Mouse (Mus musculus) olfactory bulb, adult 2 months (tissue): ENCODE measurements around the gene Pkn2.

Source experiments
- CTCF ChIP-seq: fragments of 200-500 bp; IDR thresholded peaks from 2 replicates; pipeline ENCODE4 v1.5.1; 2012; ENCODE audit warnings: low read depth, mild to moderate bottlenecking, low read length, moderate library complexity; ENCODE audit not compliant: insufficient read depth
- POLR2A ChIP-seq: fragments of 200-500 bp; IDR thresholded peaks from 2 replicates; pipeline ENCODE4 v1.6.1; 2012; ENCODE audit warnings: mild to moderate bottlenecking, low read depth, low read length, moderate library complexity; ENCODE audit not compliant: insufficient read depth

DNA sequence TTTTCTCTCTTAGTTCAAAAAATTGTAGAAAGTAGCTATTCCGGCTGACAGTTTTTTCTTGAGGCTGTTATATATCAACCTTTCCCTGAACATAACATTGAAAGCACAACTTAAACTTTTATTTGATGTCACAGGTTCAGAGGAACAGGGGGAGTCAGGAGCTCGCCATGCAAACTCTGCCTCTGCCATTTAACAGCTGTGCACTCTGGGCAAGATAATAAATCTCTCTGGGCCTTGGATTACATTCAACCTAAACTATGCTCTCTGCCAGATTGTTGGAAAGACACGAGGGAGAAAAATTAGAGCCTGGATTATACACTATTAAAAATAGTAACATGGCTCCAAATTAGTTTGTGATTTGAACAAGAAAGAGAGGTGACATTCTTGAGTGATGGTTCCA, 37.3 kb upstream of the Pkn2 start:
- TF ChIP-seq CTCF (no peak), POLR2A (no peak)
